Mouse (Mus musculus) small intestine, adult 2 months (tissue): ENCODE results near the gene Efhd1.

Experiments
- CTCF ChIP-seq: fragments of 200-500 bp; IDR thresholded peaks from 2 replicates; pipeline ENCODE4 v1.5.1; 2012; ENCODE audit warnings: low read depth, mild to moderate bottlenecking, control low read depth, inconsistent platforms, low read length, moderate library complexity, mixed read lengths; ENCODE audit not compliant: insufficient replicate concordance, insufficient read length; ENCODE audit errors: extremely low read depth
- POLR2A ChIP-seq: fragments of 200-500 bp; IDR thresholded peaks from 2 replicates; pipeline ENCODE4 v1.6.1; 2012; ENCODE audit warnings: low read depth, mild to moderate bottlenecking, control low read depth, inconsistent platforms, low read length, moderate library complexity

GRCm38 (mm10) chr1:87316672-87317071 is 52.5 kb downstream of the Efhd1 start:
- TF ChIP-seq CTCF (no peak), POLR2A (no peak)
